Mouse (Mus musculus): ENCODE data around the gene Adh6a.

DNA sequence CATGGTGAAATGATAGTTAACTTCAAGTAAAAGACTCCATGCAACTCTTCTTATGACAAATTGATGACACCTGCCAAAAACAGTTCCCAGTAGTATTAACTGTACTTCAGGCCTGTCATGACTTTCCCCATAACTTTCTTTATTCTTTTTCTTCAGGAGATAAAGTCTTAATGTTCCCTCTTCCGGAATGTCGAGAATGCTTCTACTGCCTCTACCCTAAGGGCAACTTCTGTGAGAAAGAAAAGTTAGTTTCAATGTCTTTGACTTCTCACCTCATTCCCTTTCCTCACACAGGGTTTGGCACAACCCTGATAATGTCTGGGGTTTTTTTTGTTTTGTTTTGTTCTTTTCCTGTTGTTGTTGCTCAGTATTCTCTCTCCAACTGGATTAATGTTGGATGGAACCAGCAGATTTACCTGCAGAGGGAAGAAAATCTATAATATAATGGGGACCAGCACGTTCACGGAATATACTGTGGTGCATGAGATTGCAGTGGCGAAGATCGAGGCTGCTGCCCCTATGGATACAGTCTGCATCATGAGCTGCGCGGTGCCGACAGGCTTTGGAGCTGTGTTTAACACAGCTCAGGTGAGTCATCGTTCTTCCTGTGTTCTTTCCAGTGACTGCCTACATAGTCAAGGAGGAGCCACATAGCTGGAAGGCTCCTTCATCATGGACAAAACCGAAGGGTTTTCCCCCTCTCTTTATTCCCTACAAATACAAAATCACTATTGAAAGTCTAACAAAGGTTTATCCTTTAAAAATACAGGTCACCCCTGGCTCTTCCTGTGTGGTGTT is 39.1 kb downstream of the Adh6a start:
- no peak for TF ChIP-seq CTCF (conservative IDR thresholded peaks at IDR 0.05 in 1 of 2, IDR thresholded peaks at IDR 0.05 in 1 of 2; ENCODE audit: low read depth in 2 of 2, low read length in 2 of 2)
- TF ChIP-seq POLR2A (IDR thresholded peaks at IDR 0.05; ENCODE audit: low read depth, low read length): no peak
- TF ChIP-seq MEF2A (IDR thresholded peaks at IDR 0.05; ENCODE audit: borderline replicate concordance, low read depth, low read length): no peak
- no peak for TF ChIP-seq EP300 (IDR thresholded peaks at IDR 0.05; ENCODE audit: low read length)
- TF ChIP-seq MAFK (IDR thresholded peaks at IDR 0.05; ENCODE audit: insufficient replicate concordance, low read length): no peak
- no peak for TF ChIP-seq MXI1 (IDR thresholded peaks at IDR 0.05; ENCODE audit: low read depth, low read length)
- TF ChIP-seq TCF12 (IDR thresholded peaks at IDR 0.05; ENCODE audit: low read depth, low read length): no peak
- TF ChIP-seq POLR2AphosphoS2 (IDR thresholded peaks at IDR 0.05; ENCODE audit: low read depth, low read length): no peak
- TF ChIP-seq ZC3H11A (IDR thresholded peaks at IDR 0.05; ENCODE audit: low read depth, low read length): no peak
